Comparison of ENCODE assay signal across 20 mouse cellular contexts in genomic region chr19:21611297-21611696, GRCm38 (mm10). TPM values are rescaled to one million over a fixed set of nuclear protein-coding genes. Genes with fewer than 3 reads are reported as not detected.
A peak's percentile ranks its signal among the peaks of the same experiment; 100 is the strongest.
DNase-seq lines count a peak whose midpoint lies in the region; ATAC-seq and TF ChIP-seq lines count a peak whose summit lies in the region.
"Had no signal": no experiment of that assay in that cellular context is flagged by ENCODE, and none has a peak within 500 bp of the region (broad histone marks: within the 10 kb centered on the region; RNA-seq: fewer than 3 reads in every experiment).

No protein-coding gene starts in this region.

- H3K4me1 ChIP-seq in midbrain, embryonic 10.5 days: peaks cover 20% of the 10 kb centered on the region
- peaks cover 11% of the 10 kb centered on the region for H3K4me1 ChIP-seq in midbrain, embryonic 13.5 days (replicated peaks)
- 0 out of 2 replicates have a peak, but pooled peaks cover 7% of the 10 kb centered on the region for H3K4me1 ChIP-seq in midbrain, embryonic 14.5 days (ENCODE audit: control insufficient read depth, insufficient read depth, low read length)
- no peaks in the 10 kb centered on the region for H3K4me1 ChIP-seq in midbrain, embryonic 15.5 days
- H3K4me1 ChIP-seq: heart, embryonic 15.5 days; hindbrain, embryonic 10.5 days; hindbrain, embryonic 13.5 days had no signal

- DNase-seq in midbrain, embryonic 10.5 days (ENCODE audit: low spot score): no peak
- peak; percentile 33 for DNase-seq in midbrain, embryonic 14.5 days
- DNase-seq in brain, embryonic 14.5 days (ENCODE audit: low read depth): peak; percentile 53
- DNase-seq in embryo, embryonic 10.5 days (ENCODE audit: low spot score): no peak
- DNase-seq: adrenal gland, adult 2 months; adrenal gland, postnatal 14 days; gastrocnemius, postnatal 25 days; heart, adult 18-20 months; heart, postnatal 10 days; heart, postnatal 36 days had no signal

- TF ChIP-seq CTCF in brain, embryonic 14.5 days (IDR thresholded peaks at IDR 0.05; ENCODE audit: borderline replicate concordance, extremely low read depth, insufficient read depth, insufficient read length): no peak

- H3K36me3 ChIP-seq in midbrain, embryonic 10.5 days: no peaks in the 10 kb centered on the region
- no peaks in the 10 kb centered on the region for H3K36me3 ChIP-seq in midbrain, embryonic 13.5 days
- H3K36me3 ChIP-seq in midbrain, embryonic 14.5 days (ENCODE audit: control insufficient read depth, insufficient read depth, low read length): no peaks in the 10 kb centered on the region
- H3K36me3 ChIP-seq in midbrain, embryonic 15.5 days (replicated peaks): no peaks in the 10 kb centered on the region
- H3K36me3 ChIP-seq: forebrain, embryonic 10.5 days; forebrain, embryonic 15.5 days; heart, embryonic 12.5 days; heart, embryonic 15.5 days; hindbrain, embryonic 10.5 days; hindbrain, embryonic 13.5 days had no signal

- WGBS in midbrain, embryonic 10.5 days: 22% methylated on average over 6 of the region's 6 CpGs
- WGBS in midbrain, embryonic 13.5 days: 10% methylated on average over 6 of the region's 6 CpGs
- 9% methylated on average over 6 of the region's 6 CpGs for WGBS in midbrain, embryonic 14.5 days
- 10% methylated on average over 6 of the region's 6 CpGs for WGBS in midbrain, embryonic 15.5 days

- H3K4me2 ChIP-seq in midbrain, embryonic 13.5 days (replicated peaks): no peak overlapping the region
- H3K4me2 ChIP-seq in midbrain, embryonic 14.5 days (ENCODE audit: low read length): no peak overlapping the region
- H3K4me2 ChIP-seq in midbrain, embryonic 15.5 days: no peak overlapping the region
- H3K4me2 ChIP-seq: forebrain, embryonic 15.5 days; heart, embryonic 12.5 days; heart, embryonic 15.5 days; hindbrain, embryonic 13.5 days had no signal

- TF ChIP-seq POLR2A in brain, embryonic 14.5 days (IDR thresholded peaks at IDR 0.05; ENCODE audit: borderline replicate concordance, extremely low read depth, insufficient read depth, insufficient read length, poor library complexity, severe bottlenecking): no peak

- no peak for ATAC-seq in midbrain, embryonic 13.5 days
- no peak for ATAC-seq in midbrain, embryonic 14.5 days (ENCODE audit: low FRiP score, low TSS enrichment)
- no peak for ATAC-seq in midbrain, embryonic 15.5 days (replicated peaks)
- ATAC-seq: CD4-positive, CD25-positive, alpha-beta regulatory T cell, adult 4 months; forebrain, embryonic 15.5 days; hindbrain, embryonic 16.5 days had no signal

- H3K27ac ChIP-seq in midbrain, embryonic 10.5 days (replicated peaks): 0 out of 2 replicates have a peak overlapping the region, but pooled peaks have one; percentile 42
- no peak overlapping the region for H3K27ac ChIP-seq in midbrain, embryonic 13.5 days
- H3K27ac ChIP-seq in midbrain, embryonic 14.5 days (replicated peaks; ENCODE audit: low read depth, low read length): no peak overlapping the region
- no peak overlapping the region for H3K27ac ChIP-seq in midbrain, embryonic 15.5 days
- H3K27ac ChIP-seq: forebrain, embryonic 15.5 days; heart, embryonic 15.5 days; hindbrain, embryonic 10.5 days; hindbrain, embryonic 13.5 days had no signal

- no peaks in the 10 kb centered on the region for H3K9me3 ChIP-seq in midbrain, embryonic 10.5 days (replicated peaks)
- no peaks in the 10 kb centered on the region for H3K9me3 ChIP-seq in midbrain, embryonic 13.5 days
- H3K9me3 ChIP-seq in midbrain, embryonic 14.5 days (ENCODE audit: control insufficient read depth, low read length): no peaks in the 10 kb centered on the region
- H3K9me3 ChIP-seq in midbrain, embryonic 15.5 days: no peaks in the 10 kb centered on the region
- H3K9me3 ChIP-seq: forebrain, embryonic 10.5 days; forebrain, embryonic 15.5 days; heart, embryonic 12.5 days; heart, embryonic 15.5 days; hindbrain, embryonic 10.5 days; hindbrain, embryonic 13.5 days had no signal

- H3K27me3 ChIP-seq in midbrain, embryonic 10.5 days (ENCODE audit: low read depth, poor library complexity, severe bottlenecking): no peaks in the 10 kb centered on the region
- H3K27me3 ChIP-seq in midbrain, embryonic 13.5 days: no peaks in the 10 kb centered on the region
- H3K27me3 ChIP-seq in midbrain, embryonic 14.5 days (ENCODE audit: control insufficient read depth, insufficient read depth, low read length): no peaks in the 10 kb centered on the region
- H3K27me3 ChIP-seq in midbrain, embryonic 15.5 days (replicated peaks): no peaks in the 10 kb centered on the region
- H3K27me3 ChIP-seq: forebrain, embryonic 15.5 days; heart, embryonic 12.5 days; heart, embryonic 15.5 days; hindbrain, embryonic 13.5 days had no signal

- 0 out of 2 replicates have a peak overlapping the region, but pooled peaks have one; percentile 1 for H3K4me3 ChIP-seq in midbrain, embryonic 10.5 days
- H3K4me3 ChIP-seq in midbrain, embryonic 13.5 days (replicated peaks): no peak overlapping the region
- no peak overlapping the region for H3K4me3 ChIP-seq in midbrain, embryonic 14.5 days (replicated peaks; ENCODE audit: low read depth, low read length)
- H3K4me3 ChIP-seq in midbrain, embryonic 15.5 days: no peak overlapping the region
- H3K4me3 ChIP-seq: forebrain, embryonic 10.5 days; forebrain, embryonic 15.5 days; heart, embryonic 12.5 days; heart, embryonic 15.5 days; hindbrain, embryonic 10.5 days; hindbrain, embryonic 13.5 days had no signal

- H3K9ac ChIP-seq in midbrain, embryonic 13.5 days (replicated peaks): no peak overlapping the region
- H3K9ac ChIP-seq in midbrain, embryonic 14.5 days (replicated peaks; ENCODE audit: low read length): no peak overlapping the region
- H3K9ac ChIP-seq in midbrain, embryonic 15.5 days: no peak overlapping the region
- H3K9ac ChIP-seq: forebrain, embryonic 15.5 days; heart, embryonic 12.5 days; heart, embryonic 15.5 days; hindbrain, embryonic 13.5 days had no signal

RNA-seq across cellular contexts. Expression of gene 1110059E24Rik, which starts 41.5 kb away (rescaled TPM):
- 78.9 and 79.2 TPM in 2 replicates for polyA plus RNA-seq in midbrain, embryonic 10.5 days (2016; fragmentation: Nextera tagmentation; extraction: Ambion mirVana)
- 68.6 and 69.9 TPM in 2 replicates for polyA plus RNA-seq in midbrain, embryonic 13.5 days (2015; fragmentation: Nextera tagmentation; extraction: Ambion mirVana)
- 62.3 and 65.8 TPM in 2 replicates for polyA plus RNA-seq in midbrain, embryonic 14.5 days (2014; fragmentation: Nextera tagmentation; extraction: Ambion mirVana)
- 60.7 and 61.4 TPM in 2 replicates for polyA plus RNA-seq in midbrain, embryonic 15.5 days (2015; fragmentation: Nextera tagmentation; extraction: Ambion mirVana)
- polyA plus RNA-seq in brain, embryonic 14.5 days (2012; rRNA removed): 33.3 and 34.7 TPM in 2 replicates

RNA-seq across cellular contexts. Expression of gene Abhd17b, which starts 41.7 kb away (rescaled TPM):
- 36.4 and 38.2 TPM in 2 replicates for polyA plus RNA-seq in midbrain, embryonic 10.5 days (2016; fragmentation: Nextera tagmentation; extraction: Ambion mirVana)
- polyA plus RNA-seq in midbrain, embryonic 13.5 days (2015; fragmentation: Nextera tagmentation; extraction: Ambion mirVana): 38.3 and 40.1 TPM in 2 replicates
- polyA plus RNA-seq in midbrain, embryonic 14.5 days (2014; fragmentation: Nextera tagmentation; extraction: Ambion mirVana): 45.9 and 54.3 TPM in 2 replicates
- polyA plus RNA-seq in midbrain, embryonic 15.5 days (2015; fragmentation: Nextera tagmentation; extraction: Ambion mirVana): 35.5 and 36.9 TPM in 2 replicates
- polyA plus RNA-seq in brain, embryonic 14.5 days (2012; rRNA removed): 29.0 and 30.8 TPM in 2 replicates

Comparison
In these comparisons a context has a peak if more than half of its experiments do, and no peak if none do; other contexts are left out.
1. DNase-seq: peak in midbrain, embryonic 14.5 days (single experiment) and brain, embryonic 14.5 days (single experiment); none in midbrain, embryonic 10.5 days (single experiment) and embryo, embryonic 10.5 days (single experiment).